ENCODE assay signal across 12 mouse cellular contexts in the genomic region with DNA sequence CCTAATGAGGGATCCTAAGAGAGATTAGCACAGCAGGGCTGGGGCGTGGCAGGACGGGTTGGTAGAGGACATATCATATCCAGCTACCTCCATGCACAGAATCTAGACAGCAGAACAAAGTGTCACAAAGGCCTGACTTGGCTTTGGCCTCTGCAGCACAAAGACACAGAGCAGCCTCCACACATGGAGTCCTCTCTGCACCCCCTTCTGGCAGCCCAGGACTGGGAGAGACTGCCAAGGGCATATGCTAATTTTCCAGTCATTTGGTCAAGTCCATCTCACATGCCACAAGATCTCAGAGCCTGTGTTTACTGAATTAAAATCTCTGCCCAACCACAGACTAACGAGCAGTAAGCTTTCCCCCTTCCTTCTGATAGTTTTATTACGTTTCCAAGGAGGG.
DNase-seq lines count a peak whose midpoint lies in the region; ATAC-seq and TF ChIP-seq lines count a peak whose summit lies in the region.
"Had no signal": no experiment of that assay in that cellular context is flagged by ENCODE, and none has a peak within 500 bp of the region (broad histone marks: within the 10 kb centered on the region; RNA-seq: fewer than 3 reads in every experiment).

No protein-coding gene starts in this region.

- no peak overlapping the region for H3K27ac ChIP-seq in intestine, postnatal 0 days (ENCODE audit: low read depth, low read length)
- no peak overlapping the region for H3K27ac ChIP-seq in intestine, embryonic 16.5 days (ENCODE audit: low read length)
- peak overlapping the region; percentile 46; the same call in 1 of the 2 replicates for H3K27ac ChIP-seq in hindbrain, postnatal 0 days
- H3K27ac ChIP-seq: heart, embryonic 10.5 days; limb, embryonic 15.5 days had no signal

- peak; percentile 41 for DNase-seq in Muller cell, postnatal 12 days (ENCODE audit: inconsistent ontology term)
- peak; percentile 97 for DNase-seq in brain, adult 2 months (ENCODE audit: low read depth, low spot score)
- DNase-seq in hindbrain, postnatal 0 days (ENCODE audit: low spot score): peak; percentile 79
- DNase-seq in right cerebral cortex, adult 18-20 months: no peak
- DNase-seq in right cerebral cortex, postnatal 14 days: no peak
- DNase-seq: thymus, postnatal 4 days had no signal

- ATAC-seq in intestine, postnatal 0 days: no peak
- ATAC-seq in intestine, embryonic 16.5 days: no peak
- ATAC-seq in hindbrain, postnatal 0 days: peak; percentile 80
- no peak for ATAC-seq in inflammation-experienced regulatory T-cells, adult 6 months
- ATAC-seq: midbrain, embryonic 16.5 days had no signal

- H3K9me3 ChIP-seq in intestine, postnatal 0 days (ENCODE audit: control insufficient read depth): no peaks in the 10 kb centered on the region
- H3K9me3 ChIP-seq in intestine, embryonic 16.5 days (ENCODE audit: control insufficient read depth, low read length): no peaks in the 10 kb centered on the region
- no peaks in the 10 kb centered on the region for H3K9me3 ChIP-seq in hindbrain, postnatal 0 days (ENCODE audit: low read length)
- H3K9me3 ChIP-seq: heart, embryonic 10.5 days; limb, embryonic 15.5 days had no signal

- no peaks in the 10 kb centered on the region for H3K27me3 ChIP-seq in intestine, postnatal 0 days (replicated peaks; ENCODE audit: control insufficient read depth, insufficient read depth, low read length)
- H3K27me3 ChIP-seq in intestine, embryonic 16.5 days (replicated peaks; ENCODE audit: control insufficient read depth, insufficient read depth, low read length): no peaks in the 10 kb centered on the region
- no peaks in the 10 kb centered on the region for H3K27me3 ChIP-seq in hindbrain, postnatal 0 days (ENCODE audit: insufficient read depth, low read length)

- TF ChIP-seq CTCF in intestine, postnatal 0 days (IDR thresholded peaks at IDR 0.05; ENCODE audit: low read depth): peak; percentile 14; the same call in 1 of the 2 replicates
- peak; percentile 49 for TF ChIP-seq CTCF in hindbrain, postnatal 0 days (IDR thresholded peaks at IDR 0.05; ENCODE audit: low read depth)

- WGBS in intestine, postnatal 0 days: 39% methylated on average over 4 of the region's 4 CpGs
- WGBS in intestine, embryonic 16.5 days: 40% methylated on average over 4 of the region's 4 CpGs
- 46% methylated on average over 4 of the region's 4 CpGs for WGBS in hindbrain, postnatal 0 days

- H3K4me1 ChIP-seq in intestine, postnatal 0 days (replicated peaks; ENCODE audit: control insufficient read depth, insufficient read depth, low read length): no peaks in the 10 kb centered on the region
- H3K4me1 ChIP-seq in intestine, embryonic 16.5 days (ENCODE audit: control insufficient read depth, insufficient read depth, low read length): no peaks in the 10 kb centered on the region
- peaks cover 8% of the 10 kb centered on the region for H3K4me1 ChIP-seq in hindbrain, postnatal 0 days (ENCODE audit: insufficient read depth, low read length)

- H3K36me3 ChIP-seq in intestine, postnatal 0 days (ENCODE audit: control insufficient read depth, insufficient read depth): no peaks in the 10 kb centered on the region
- H3K36me3 ChIP-seq in intestine, embryonic 16.5 days (ENCODE audit: control insufficient read depth, insufficient read depth, low read length): no peaks in the 10 kb centered on the region
- no peaks in the 10 kb centered on the region; the same call in 1 of the 2 replicates for H3K36me3 ChIP-seq in hindbrain, postnatal 0 days (ENCODE audit: insufficient read depth, low read length)
- H3K36me3 ChIP-seq: heart, embryonic 10.5 days; limb, embryonic 15.5 days had no signal

- no peak overlapping the region for H3K9ac ChIP-seq in intestine, postnatal 0 days (ENCODE audit: low read depth, low read length)
- H3K9ac ChIP-seq in intestine, embryonic 16.5 days (ENCODE audit: low read depth, low read length): no peak overlapping the region
- H3K9ac ChIP-seq in hindbrain, postnatal 0 days (replicated peaks; ENCODE audit: low read length): no peak overlapping the region
- H3K9ac ChIP-seq: limb, embryonic 15.5 days had no signal

- no peak overlapping the region for H3K4me2 ChIP-seq in intestine, postnatal 0 days (replicated peaks; ENCODE audit: low read depth)
- no peak overlapping the region for H3K4me2 ChIP-seq in intestine, embryonic 16.5 days (ENCODE audit: low read depth, low read length)
- no peak overlapping the region for H3K4me2 ChIP-seq in hindbrain, postnatal 0 days (ENCODE audit: low read depth, low read length)
- H3K4me2 ChIP-seq: limb, embryonic 15.5 days had no signal

- no peak overlapping the region for H3K4me3 ChIP-seq in intestine, postnatal 0 days (ENCODE audit: low read depth, low read length)
- H3K4me3 ChIP-seq in intestine, embryonic 16.5 days (ENCODE audit: low read length): no peak overlapping the region
- no peak overlapping the region for H3K4me3 ChIP-seq in hindbrain, postnatal 0 days (ENCODE audit: low read length)
- H3K4me3 ChIP-seq: heart, embryonic 10.5 days; limb, embryonic 15.5 days had no signal

Comparison
In these comparisons a context has a peak if more than half of its experiments do, and no peak if none do; other contexts are left out.
1. DNase-seq: peak in Muller cell, postnatal 12 days (single experiment), brain, adult 2 months (single experiment) and hindbrain, postnatal 0 days (single experiment); none in right cerebral cortex, adult 18-20 months (single experiment) and right cerebral cortex, postnatal 14 days (single experiment).